Mouse (Mus musculus): ENCODE data around the gene 4930519G04Rik. TPM values are rescaled to one million over a fixed set of nuclear protein-coding genes. Genes with fewer than 3 reads are reported as not detected.
A peak's percentile ranks its signal among the peaks of the same experiment; 100 is the strongest.
"Not testable (repeated sequence)": the region's sequence is repeated elsewhere in the genome, so short reads cannot be mapped to it uniquely, and the experiment has no call there.

4930519G04Rik gene
- total RNA-seq, 2 experiments from 2014 or later: not detected

DNA sequence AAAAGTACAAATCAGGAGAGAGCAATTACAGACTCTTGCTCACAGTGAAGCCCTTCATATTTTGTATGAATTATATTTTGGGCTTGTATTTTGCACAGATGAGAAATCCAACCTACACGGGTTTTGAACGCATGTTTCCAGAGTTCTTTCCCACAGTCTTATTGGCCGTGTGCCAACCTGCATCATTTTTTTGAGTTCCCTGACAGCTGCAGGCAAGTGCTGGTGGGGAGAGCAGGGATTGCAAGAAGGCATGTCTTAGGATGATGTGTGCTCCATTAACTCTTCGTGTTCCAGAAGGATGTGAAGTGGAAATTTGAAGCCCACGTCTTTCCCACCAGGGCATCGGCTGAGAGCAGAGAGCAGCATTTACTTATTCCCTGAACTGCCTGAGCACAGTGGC is 36.9 kb upstream of the 4930519G04Rik start:
- no peak overlapping the region for H3K4me3 ChIP-seq
- intact Hi-C loops (cut with DNase I): no loop called here
- DNase-seq: no peak
- TF ChIP-seq CTCF (IDR thresholded peaks at IDR 0.05): no peak
- no peak overlapping the region for H3K27ac ChIP-seq

DNA sequence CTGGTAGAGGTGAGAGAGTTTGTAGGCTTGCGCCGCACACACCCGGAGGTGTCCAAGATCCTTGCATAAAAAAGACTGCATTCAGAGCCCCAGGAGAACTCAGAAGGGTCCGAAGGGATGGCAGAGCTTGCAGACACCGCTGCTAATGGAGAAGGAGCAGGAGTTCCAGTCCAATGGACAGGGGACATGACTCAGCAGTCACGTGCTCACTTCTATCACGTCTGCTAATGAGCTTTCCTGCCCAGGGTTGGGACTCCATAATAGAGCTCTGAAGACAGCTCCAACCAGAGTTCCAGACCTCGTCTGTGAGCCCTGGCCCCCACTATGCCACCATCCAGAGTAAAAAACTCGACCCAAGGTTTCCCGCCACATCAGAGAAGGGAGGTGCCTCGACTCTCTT is 35.3 kb upstream of the 4930519G04Rik start:
- no peak for DNase-seq
- no peak overlapping the region for H3K27ac ChIP-seq
- intact Hi-C loops (cut with DNase I): no loop called here
- TF ChIP-seq CTCF (IDR thresholded peaks at IDR 0.05): no peak
- H3K4me3 ChIP-seq: no peak overlapping the region

DNA sequence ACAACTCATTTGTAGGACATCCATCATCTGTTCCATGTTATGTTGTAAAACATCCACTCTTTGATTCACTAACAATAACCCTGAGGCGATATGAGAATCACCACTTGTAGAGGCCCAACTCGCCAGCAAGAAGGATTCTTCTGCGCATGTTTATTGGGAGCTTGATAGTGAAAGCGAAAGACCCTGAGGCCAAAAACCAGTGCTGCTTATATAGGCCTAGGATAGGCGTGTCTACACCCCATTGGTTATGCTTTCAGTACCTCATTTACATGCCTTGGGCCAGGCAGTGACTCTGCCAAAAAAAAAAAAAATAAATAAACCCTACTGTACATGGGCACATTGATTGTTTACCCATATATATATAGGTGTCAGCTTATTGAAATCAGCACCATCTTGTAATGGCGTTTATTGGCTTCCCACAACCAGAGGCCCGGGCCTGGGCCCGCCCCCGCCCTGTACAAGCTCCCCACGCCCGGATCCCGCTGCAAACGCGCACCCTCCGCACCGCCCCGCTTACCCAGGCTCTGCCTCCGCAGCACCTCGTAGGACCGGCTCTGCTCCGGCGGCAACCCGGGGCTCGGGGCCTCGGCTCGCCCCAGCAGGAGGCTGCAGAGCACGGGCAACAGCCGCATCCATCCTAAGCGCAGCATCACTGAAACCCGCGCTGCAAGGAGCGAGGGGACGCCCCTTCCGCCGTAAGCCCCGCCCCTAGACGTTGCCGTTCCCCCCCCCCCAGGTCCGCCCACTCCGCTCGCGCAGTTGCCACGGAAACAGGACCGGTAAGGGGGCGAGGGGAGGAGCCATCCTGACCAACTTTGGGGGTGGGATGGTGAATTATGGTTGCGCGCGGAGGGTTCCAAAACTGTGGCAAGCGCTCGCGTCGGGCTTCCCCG is 30.4 kb upstream of the 4930519G04Rik start, which contains the start of gene 1500011B03Rik:
1500011B03Rik (minus strand) TSS at position 673 of the 893 bp plus-strand sequence.
- H3K27ac ChIP-seq: peak within 1 kb of the TSS; percentile 20; the same call in 1 of the 2 replicates
- peak; percentile 70 for DNase-seq
- peak within 1 kb of the TSS; percentile 72 for H3K4me3 ChIP-seq
- intact Hi-C loops (cut with DNase I): no loop called here
- TF ChIP-seq CTCF (IDR thresholded peaks at IDR 0.05): no peak

DNA sequence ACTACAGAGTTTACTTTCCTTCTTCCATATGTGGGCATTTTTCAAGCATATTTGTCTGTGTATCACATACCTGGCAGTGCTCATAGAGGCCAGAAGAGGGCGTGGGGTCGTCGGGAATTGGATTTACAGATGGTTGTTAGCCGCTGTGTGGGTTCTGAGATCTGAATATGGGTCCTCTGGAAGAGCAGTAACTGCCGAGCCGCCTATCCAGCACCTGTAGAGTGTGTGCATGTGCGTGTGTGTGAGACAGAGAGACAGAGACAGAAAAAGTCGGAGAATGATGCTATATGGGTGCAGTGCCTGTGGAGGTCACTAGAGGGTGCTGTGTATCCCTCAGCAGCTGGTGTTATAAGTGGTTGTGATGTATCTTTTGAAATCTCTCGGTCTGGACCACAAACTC is 29.3 kb upstream of the 4930519G04Rik start:
- peak; percentile 81 for TF ChIP-seq CTCF (IDR thresholded peaks at IDR 0.05)
- DNase-seq: no peak
- intact Hi-C loops (cut with DNase I): no loop called here
- Histone ChIP-seq H3K4me3 (peak overlapping the region; percentile 2; the same call in 1 of the 2 replicates), H3K27ac (no peak overlapping the region)

GRCm38 (mm10) chr5:114825978-114826691 is 27.3 kb upstream of the 4930519G04Rik start:
- peak overlapping the region; percentile 38 for H3K4me3 ChIP-seq
- no peak overlapping the region for H3K27ac ChIP-seq
- TF ChIP-seq CTCF (IDR thresholded peaks at IDR 0.05): no peak
- intact Hi-C loops (cut with DNase I): no loop called here
- DNase-seq: peak; percentile 53

DNA sequence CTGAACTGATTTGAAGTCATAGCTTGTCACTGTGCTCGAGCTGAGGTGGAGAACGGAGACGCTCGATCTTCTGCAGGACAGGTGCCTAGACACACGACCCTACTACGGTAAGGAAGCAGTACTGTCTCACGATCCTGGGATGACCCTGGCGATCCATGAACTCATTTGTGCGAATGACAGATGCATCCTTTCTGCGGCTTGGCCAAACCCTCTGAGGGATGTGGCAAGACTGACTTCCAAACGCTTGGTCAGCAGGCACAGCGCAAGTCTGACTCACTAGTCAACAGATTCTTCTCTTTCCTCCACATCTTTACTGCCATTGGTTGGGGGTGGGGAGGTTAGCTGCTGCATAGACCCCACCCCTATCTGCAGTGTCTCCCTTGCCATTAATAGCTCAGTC is 26.0 kb upstream of the 4930519G04Rik start:
- intact Hi-C loops (cut with DNase I): no loop called here
- no peak for DNase-seq
- Histone ChIP-seq H3K27ac (no peak overlapping the region), H3K4me3 (no peak overlapping the region)
- TF ChIP-seq CTCF (IDR thresholded peaks at IDR 0.05): no peak

- Histone ChIP-seq H3K4me3 (no peak overlapping the region), H3K27ac (no peak overlapping the region)
- no peak for DNase-seq
- no peak for TF ChIP-seq CTCF (IDR thresholded peaks at IDR 0.05)
- intact Hi-C loops (cut with DNase I): no loop called here
Measured at GRCm38 (mm10) chr5:114829740-114830139, 23.7 kb upstream of the 4930519G04Rik start.

DNA sequence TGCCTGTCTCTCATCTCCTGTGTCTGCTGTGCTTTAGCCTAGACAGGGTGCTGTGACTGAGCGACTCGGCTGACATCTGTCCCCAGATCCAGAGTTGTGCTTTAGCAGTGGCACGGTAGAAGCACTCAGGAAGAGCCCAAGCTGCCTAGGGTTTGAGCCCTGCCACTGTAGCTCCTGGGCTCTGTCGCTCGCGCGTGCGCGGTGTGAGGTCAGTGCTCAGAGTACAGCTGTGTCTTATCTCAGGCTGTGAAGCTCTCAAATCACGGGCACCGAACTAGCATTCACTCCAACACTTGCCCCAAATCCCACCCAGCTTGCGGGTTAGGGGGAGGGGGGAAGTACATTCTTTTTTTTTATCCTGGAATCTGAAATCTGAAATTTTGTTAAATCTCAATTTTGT is 16.6 kb upstream of the 4930519G04Rik start:
- no peak for DNase-seq
- intact Hi-C loops (cut with DNase I): no loop called here
- Histone ChIP-seq H3K4me3 (no peak overlapping the region), H3K27ac (no peak overlapping the region)
- no peak for TF ChIP-seq CTCF (IDR thresholded peaks at IDR 0.05)

- H3K4me3 ChIP-seq; intact Hi-C loops (cut with DNase I); H3K27ac ChIP-seq; DNase-seq: not testable (repeated sequence)
Measured at GRCm38 (mm10) chr5:114840481-114840880, 13.0 kb upstream of the 4930519G04Rik start.

DNA sequence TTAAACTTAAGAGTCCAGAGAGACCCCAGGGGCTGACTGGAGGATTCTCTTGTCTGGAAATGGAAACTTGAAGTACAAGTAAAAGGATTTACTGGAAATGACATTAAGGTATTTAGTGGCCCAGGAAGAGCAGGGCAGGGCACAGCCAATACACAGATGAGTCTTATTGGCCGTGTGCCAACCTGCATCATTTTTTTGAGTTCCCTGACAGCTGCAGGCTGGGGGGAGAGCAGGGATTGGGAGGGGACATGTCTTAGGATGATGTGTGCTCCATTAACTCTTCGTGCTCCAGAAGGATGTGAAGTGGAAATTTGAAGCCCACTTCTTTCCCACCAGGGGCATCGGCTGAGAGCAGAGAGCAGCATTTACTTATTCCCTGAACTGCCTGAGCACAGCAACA is 11.3 kb upstream of the 4930519G04Rik start:
- H3K27ac ChIP-seq; intact Hi-C loops (cut with DNase I); DNase-seq; H3K4me3 ChIP-seq: not testable (repeated sequence)

DNA sequence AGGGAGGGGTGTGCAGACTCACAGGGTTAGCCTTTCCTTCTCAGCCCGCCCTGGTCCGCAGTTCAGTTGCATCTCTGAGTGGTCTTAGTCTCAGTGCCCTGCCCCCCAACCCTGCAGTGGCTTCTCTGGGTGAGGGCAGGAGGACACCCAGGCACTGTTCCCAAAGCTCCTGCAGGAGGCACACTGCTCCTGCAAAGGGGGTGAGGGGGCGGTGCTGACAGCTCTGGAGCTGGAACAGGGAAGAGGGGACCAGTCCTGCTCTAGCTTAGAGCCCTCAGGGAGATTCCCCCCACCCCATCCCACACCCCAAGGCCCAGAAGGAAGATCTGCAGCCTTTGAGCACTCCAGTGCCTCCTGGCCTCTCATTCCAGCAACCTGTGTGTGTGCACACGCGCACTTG is 10.8 kb upstream of the 4930519G04Rik start:
- H3K27ac ChIP-seq: no peak overlapping the region
- intact Hi-C loops (cut with DNase I): no loop called here
- H3K4me3 ChIP-seq: no peak overlapping the region
- DNase-seq: no peak
- TF ChIP-seq CTCF (IDR thresholded peaks at IDR 0.05): no peak

GRCm38 (mm10) chr5:114844371-114844770 is 9.1 kb upstream of the 4930519G04Rik start:
- intact Hi-C loops (cut with DNase I); DNase-seq; H3K4me3 ChIP-seq; H3K27ac ChIP-seq: not testable (repeated sequence)

DNA sequence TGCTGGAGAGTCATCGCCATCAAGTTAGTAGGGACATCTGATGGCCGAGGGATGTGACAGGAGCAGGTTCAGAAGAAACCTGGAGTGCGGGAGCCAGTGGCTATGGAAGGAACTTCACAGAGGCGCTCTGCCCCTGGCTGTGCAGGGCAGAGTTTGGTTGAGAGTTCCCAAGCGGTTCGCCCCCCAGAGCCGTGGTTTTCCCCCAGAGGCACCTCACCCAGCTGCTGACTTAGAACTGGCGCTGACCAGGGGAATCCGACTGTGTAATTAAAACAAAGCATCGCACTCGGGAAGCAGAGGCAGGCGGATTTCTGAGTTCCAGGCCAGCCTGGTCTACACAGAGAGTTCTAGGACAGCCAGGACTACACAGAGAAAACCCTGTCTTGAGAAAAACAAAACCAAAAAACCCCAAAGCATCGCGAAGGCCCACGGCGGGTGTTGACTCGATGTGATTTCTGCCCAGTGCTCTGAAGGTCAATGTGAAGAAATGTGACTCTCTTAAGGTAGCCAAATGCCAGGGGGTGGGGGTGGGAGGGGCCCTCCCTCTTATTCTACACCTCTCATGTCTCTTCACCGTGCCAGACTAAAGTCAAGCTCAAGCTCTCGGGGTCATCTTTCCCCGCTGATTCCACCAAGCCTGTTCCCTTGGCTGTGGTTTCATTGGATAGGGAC is 1.8 kb upstream of the 4930519G04Rik start:
- intact Hi-C loops (cut with DNase I): no loop called here
- no peak for TF ChIP-seq CTCF (IDR thresholded peaks at IDR 0.05)
- H3K27ac ChIP-seq: no peak overlapping the region
- no peak for DNase-seq
- no peak overlapping the region for H3K4me3 ChIP-seq

All from gastrocnemius, adult 2 months (tissue).